ENCODE assay signal across 14 mouse cellular contexts in the genomic region with DNA sequence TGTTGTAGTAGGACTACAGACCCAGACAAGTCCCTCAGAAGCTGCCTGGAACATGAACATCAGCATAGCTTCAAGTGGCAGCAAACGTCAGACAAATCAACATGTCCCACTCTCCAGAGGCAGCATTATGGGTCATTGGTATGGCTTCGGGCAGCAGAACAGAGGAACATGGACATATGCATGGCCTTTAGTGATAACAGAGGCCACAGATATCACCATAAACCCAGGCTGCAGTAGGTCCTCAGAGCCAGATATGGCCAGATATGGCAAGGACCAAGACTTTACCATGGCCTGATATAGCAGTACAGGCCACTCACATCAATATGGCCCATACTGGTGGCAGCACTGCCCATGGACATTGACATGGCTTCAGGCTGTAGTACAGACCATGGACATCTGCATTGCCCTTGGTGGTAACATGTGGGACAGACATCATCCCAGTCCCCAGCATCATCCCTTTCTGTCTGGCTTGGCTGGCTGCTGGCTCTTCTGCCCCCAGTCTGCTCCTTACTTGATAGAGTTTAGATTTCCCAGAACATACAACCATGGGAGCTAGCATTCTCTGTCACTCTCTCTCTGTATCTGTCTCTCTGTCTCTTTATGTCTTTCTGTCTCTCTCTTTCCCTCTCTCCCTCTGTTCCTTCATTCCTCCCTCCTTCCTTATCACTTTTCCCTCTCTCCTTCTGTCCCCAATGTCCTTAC. TPM values are rescaled to one million over a fixed set of nuclear protein-coding genes. Genes with fewer than 3 reads are reported as not detected.
"Had no signal": no experiment of that assay in that cellular context is flagged by ENCODE, and none has a peak within 500 bp of the region (broad histone marks: within the 10 kb centered on the region; RNA-seq: fewer than 3 reads in every experiment).

No protein-coding gene starts in this region.

- H3K36me3 ChIP-seq: limb, embryonic 10.5 days; midbrain, embryonic 12.5 days; neural tube, embryonic 13.5 days had no signal

- ATAC-seq: intestine, postnatal 0 days; lung, postnatal 0 days; midbrain, embryonic 16.5 days had no signal

- H3K4me3 ChIP-seq: left cerebral cortex, adult 2 months; limb, embryonic 10.5 days; midbrain, embryonic 12.5 days; neural tube, embryonic 13.5 days had no signal

- H3K4me2 ChIP-seq: midbrain, embryonic 12.5 days; neural tube, embryonic 13.5 days had no signal

- H3K9ac ChIP-seq: midbrain, embryonic 12.5 days; neural tube, embryonic 13.5 days had no signal

- H3K27ac ChIP-seq: left cerebral cortex, adult 2 months; limb, embryonic 10.5 days; midbrain, embryonic 12.5 days; neural tube, embryonic 13.5 days had no signal

- H3K9me3 ChIP-seq: limb, embryonic 10.5 days; midbrain, embryonic 12.5 days; neural tube, embryonic 13.5 days had no signal

- H3K27me3 ChIP-seq: midbrain, embryonic 12.5 days; neural tube, embryonic 13.5 days had no signal

- DNase-seq: kidney, adult 8-10 months; kidney, postnatal 25 days; lung, adult 2 months; lung, postnatal 36 days; right cerebral cortex, postnatal 14 days; thymus, adult 2 months; thymus, postnatal 25 days had no signal

- H3K4me1 ChIP-seq: limb, embryonic 10.5 days; midbrain, embryonic 12.5 days; neural tube, embryonic 13.5 days had no signal

RNA-seq across cellular contexts. Expression of a gene that starts 40.4 kb away (rescaled TPM):
- polyA plus RNA-seq: limb, embryonic 10.5 days; midbrain, embryonic 12.5 days; midbrain, embryonic 16.5 days had no signal
